Mouse (Mus musculus) Patski (cell line): ENCODE measurements around the gene Sept1. TPM values are rescaled to one million over a fixed set of nuclear protein-coding genes. Genes with fewer than 3 reads are reported as not detected.

ENCODE experiments used
- ATAC-seq: fragments of 100-300 bp; one replicate; pipeline ENCODE4 v1.8.0; 2021
- CTCF ChIA-PET: fragments of 350-600 bp; sonication (Branson Sonifier 250); formaldehyde crosslinking; loops from one replicate; lab custom pipeline; 2022; ENCODE audit warnings: inconsistent platforms; lab: Charles Lee
- POLR2A ChIA-PET: fragments of 350-600 bp; sonication (Branson Sonifier 250); formaldehyde crosslinking; loops from one replicate; lab custom pipeline; 2022; ENCODE audit warnings: antibody characterized with exemption, inconsistent platforms; lab: Charles Lee
- DNase-seq: peaks from one replicate; pipeline ENCODE4 v3.0.0-alpha.2; 2011; ENCODE audit warnings: low read depth, low spot score
- H3K27me3 ChIP-seq: fragments of 371-371 bp; one replicate; pipeline ENCODE4 v1.5.1; 2021
- CTCF ChIP-seq: fragments of 100-300 bp; IDR thresholded peaks from one replicate; pipeline ENCODE4 v1.5.1; 2021
- in situ Hi-C: fragments of 300-500 bp; cut with MboI; formaldehyde crosslinking; loops from 3 replicates; pipeline ENCODE4 v1.11.1; 2018; ENCODE audit warnings: low pct_unique_long_range_greater_than_20kb, mixed read lengths
- polyA plus RNA-seq: library from polyadenylated mRNA; unstranded; gene quantifications from one replicate; pipeline ENCODE4 v1.2.3, GENCODE M21; 2021

Sept1 gene
- polyA plus RNA-seq, 1 experiment from 2014 or later = 2.1 TPM

- no peak for ATAC-seq
- TF ChIP-seq CTCF = no peak
- ChIA-PET POLR2A (no interaction called here), CTCF (interaction anchor here (1.0 to 3.5 kb wide), 5 partner anchors 10 to 25 kb away, joined by 3 to 27 read pairs (median 5); no protein-coding TSS in a partner anchor)
- no peak for DNase-seq
- H3K27me3 ChIP-seq = no peaks in the 10 kb centered on the region
- in situ Hi-C loops = no loop called here
Measured at GRCm38 (mm10) chr7:127212432-127213250, 20.3 kb downstream of the Sept1 start.

GRCm38 (mm10) chr7:127211014-127211745 lies 21.8 kb downstream of the Sept1 start:
- ChIA-PET CTCF (interaction anchor here (2.3 kb wide), 1 partner anchor 18 kb away, joined by 8 read pairs; no protein-coding TSS in a partner anchor), POLR2A (no interaction called here)
- H3K27me3 ChIP-seq = no peaks in the 10 kb centered on the region
- no peak for TF ChIP-seq CTCF
- no peak for ATAC-seq
- in situ Hi-C loops = no loop called here
- no peak for DNase-seq

DNA sequence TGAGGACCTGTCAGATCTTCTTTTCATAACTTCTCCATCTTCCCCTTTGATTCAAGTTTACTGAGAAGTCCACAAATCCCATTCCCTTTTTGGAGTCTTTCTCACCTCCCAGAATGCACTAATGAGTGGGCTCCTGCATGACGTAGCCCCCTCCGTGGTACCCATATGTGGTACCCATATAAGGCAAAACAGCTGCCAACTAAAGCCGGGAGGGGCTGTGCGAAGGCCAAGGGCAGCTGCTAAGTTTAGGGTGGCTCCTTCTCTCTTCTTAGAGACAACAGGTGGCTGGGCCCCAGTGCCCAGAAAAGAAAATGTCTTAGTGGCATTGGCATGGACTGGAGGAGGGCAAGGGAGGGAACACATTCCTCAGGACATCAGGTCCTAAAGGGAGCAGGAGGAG lies 22.7 kb downstream of the Sept1 start:
- DNase-seq = no peak
- in situ Hi-C loops = no loop called here
- no peaks in the 10 kb centered on the region for H3K27me3 ChIP-seq
- TF ChIP-seq CTCF = no peak
- no peak for ATAC-seq
- POLR2A ChIA-PET = no interaction called here
- CTCF ChIA-PET = interaction anchor here (1.4 to 2.3 kb wide), 2 partner anchors 9 to 19 kb away, joined by 3 to 8 read pairs; no protein-coding TSS in a partner anchor

DNA sequence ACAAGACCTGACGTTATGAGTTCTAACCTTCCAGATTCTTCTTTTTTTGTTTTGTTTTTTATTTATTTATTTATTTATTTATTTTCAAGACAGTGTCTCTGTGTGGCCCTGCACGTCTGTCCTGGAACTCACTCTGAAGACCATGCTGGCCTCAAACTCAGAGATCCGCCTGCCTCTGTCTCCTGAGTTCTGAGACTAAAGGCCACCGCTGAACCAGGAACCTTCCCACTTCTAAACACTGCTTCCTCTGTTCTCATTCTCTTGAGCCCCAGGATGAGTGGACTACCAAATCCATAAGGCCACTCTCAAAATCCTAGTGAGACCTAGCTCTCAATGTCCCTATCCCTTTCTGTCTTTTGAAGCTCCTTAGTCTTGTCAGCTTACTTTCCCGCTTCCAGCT lies 23.1 kb downstream of the Sept1 start:
- no peaks in the 10 kb centered on the region for H3K27me3 ChIP-seq
- DNase-seq (no peak), ATAC-seq (no peak)
- in situ Hi-C loops = no loop called here
- POLR2A ChIA-PET = interaction anchor here (0.7 kb wide), 1 partner anchor 8 kb away, joined by 3 read pairs; no protein-coding TSS in a partner anchor
- CTCF ChIA-PET = interaction anchor here (1.4 kb wide), 1 partner anchor 9 kb away, joined by 3 read pairs; no protein-coding TSS in a partner anchor
- TF ChIP-seq CTCF = no peak

DNA sequence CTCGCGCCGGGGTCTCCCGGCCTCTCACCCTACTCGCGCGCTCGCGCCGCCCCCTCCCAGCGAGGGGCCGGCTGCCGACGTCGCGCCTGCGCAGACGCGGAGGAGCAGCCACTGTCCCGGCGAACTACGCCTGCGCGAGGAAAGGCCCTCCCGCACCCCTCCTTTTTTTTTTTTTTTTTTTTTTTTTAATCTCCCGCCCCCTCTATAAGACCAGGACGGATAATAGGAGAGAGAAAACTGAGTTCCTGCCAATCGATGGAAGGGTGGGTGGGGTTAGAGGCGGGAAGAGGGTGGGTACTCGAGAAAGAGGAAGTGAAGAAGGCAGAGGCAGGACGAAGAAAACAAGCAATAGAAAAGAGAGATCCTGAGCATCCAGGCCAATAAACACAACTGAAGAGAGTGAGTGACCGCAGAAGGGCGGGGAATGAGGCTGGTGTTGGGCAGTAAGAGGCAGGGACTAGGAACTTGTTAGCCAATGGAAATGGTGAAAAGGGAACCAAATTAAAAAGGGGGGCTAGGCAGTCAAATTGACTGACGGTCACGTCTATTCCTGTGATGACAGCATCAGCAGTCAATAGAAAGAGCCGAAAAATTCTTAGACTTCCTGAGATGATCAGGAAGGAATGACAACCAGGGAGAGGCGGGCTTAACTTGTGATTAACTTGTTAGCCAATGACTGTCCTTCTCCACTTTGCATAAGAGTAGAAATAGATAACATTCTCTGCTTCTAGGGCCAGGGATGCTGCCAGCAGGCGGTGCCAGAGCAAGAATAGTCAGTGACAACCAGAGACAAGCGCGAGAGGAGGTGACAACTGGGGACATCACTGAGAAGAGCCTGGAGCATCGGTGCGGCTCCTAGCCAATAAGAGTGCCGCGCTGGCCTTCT lies 24.1 kb downstream of the Sept1 start, which contains the start of gene Mylpf:
TSS of gene Mylpf (plus strand) at position 338 of the 886 bp plus-strand sequence.
- ATAC-seq = peak; percentile 92
- TF ChIP-seq CTCF = no peak
- DNase-seq = peak; percentile 98
- ChIA-PET CTCF (no interaction called here), POLR2A (interaction anchor here (0.6 to 0.7 kb wide), 2 partner anchors 9 to 310 kb away, joined by 3 read pairs; no protein-coding TSS in a partner anchor)
- H3K27me3 ChIP-seq = no peaks in the 10 kb centered on the region
- in situ Hi-C loops = no loop called here

DNA sequence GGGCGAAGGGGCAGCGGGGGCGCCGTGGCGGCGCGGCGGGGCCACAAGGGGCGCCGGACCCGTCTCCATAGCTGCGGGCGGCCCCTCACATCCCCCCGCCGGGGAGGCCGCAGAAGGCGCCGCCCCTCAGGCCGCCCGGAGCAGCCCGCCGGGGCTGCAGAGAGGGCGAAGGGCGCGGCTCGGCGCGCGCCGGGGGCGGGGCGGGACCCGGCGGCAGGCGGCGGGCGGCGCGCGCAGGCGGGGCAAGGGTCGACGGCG lies 24.7 kb downstream of the Sept1 start, which contains the start of gene Tbc1d10b:
TSS of gene Tbc1d10b (minus strand) at position 174 of the 258 bp plus-strand sequence.
- ATAC-seq (peak; percentile 25), DNase-seq (no peak)
- H3K27me3 ChIP-seq = no peaks in the 10 kb centered on the region
- no peak for TF ChIP-seq CTCF
- ChIA-PET POLR2A (no interaction called here), CTCF (no interaction called here)
- in situ Hi-C loops = no loop called here

DNA sequence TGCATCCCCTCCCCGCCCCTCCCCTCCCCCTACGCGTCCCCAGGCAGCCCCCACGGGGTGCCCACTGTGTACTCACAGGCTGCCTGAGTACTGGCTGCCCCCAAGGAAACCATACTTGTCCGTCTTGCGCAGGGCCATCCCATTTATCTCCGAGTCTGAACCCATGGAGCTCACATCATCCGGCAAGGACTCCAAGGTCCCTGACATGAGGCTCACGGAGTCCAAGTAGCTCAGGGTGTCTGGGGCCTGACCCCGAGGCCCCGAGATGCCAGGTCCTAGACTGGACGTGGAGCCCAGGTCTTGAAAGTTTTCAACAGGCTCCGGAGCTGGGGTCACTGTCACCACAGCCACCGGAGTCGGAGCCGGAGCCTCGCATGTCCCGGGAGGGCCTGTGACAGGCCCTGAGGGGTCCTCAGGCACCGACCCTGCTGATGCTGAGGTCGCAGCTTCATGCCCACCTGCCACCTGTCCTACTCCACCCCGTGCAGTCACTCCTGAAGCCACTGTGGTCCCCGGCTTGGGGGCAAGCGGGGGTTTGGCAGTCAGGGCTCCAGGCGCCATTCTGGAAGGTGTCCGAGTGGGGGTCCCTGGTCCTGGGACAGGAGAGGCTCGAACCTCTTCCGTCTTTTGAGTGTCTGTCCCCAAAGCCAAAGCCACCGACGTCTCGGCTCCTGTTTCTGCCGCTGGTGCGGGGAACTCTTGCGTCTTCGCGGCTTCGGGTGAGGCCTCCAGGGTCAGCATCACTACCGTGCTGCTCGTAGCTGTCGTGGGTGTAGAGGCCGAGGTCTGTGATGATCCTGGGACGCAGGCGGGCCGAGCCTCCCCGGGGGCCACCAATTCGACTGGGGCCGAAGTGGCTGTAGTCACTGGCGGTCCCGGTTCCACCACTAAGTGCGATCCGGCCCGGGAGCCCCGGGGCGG lies 25.3 kb downstream of the Sept1 start:
- DNase-seq = no peak
- ChIA-PET CTCF (no interaction called here), POLR2A (interaction anchor here (0.8 to 1.4 kb wide), 2 partner anchors 11 to 24 kb away, joined by 3 read pairs; no protein-coding TSS in a partner anchor)
- H3K27me3 ChIP-seq = no peaks in the 10 kb centered on the region
- no peak for TF ChIP-seq CTCF
- ATAC-seq = no peak
- in situ Hi-C loops = no loop called here

- ATAC-seq (no peak), DNase-seq (no peak)
- ChIA-PET POLR2A (interaction anchor here (1.4 kb wide), 1 partner anchor 12 kb away, joined by 3 read pairs; no protein-coding TSS in a partner anchor), CTCF (interaction anchor here (1.3 kb wide), 1 partner anchor 12 kb away, joined by 3 read pairs; no protein-coding TSS in a partner anchor)
- in situ Hi-C loops = no loop called here
- no peaks in the 10 kb centered on the region for H3K27me3 ChIP-seq
- TF ChIP-seq CTCF = no peak
Measured at GRCm38 (mm10) chr7:127206606-127207005, 26.3 kb downstream of the Sept1 start.

DNA sequence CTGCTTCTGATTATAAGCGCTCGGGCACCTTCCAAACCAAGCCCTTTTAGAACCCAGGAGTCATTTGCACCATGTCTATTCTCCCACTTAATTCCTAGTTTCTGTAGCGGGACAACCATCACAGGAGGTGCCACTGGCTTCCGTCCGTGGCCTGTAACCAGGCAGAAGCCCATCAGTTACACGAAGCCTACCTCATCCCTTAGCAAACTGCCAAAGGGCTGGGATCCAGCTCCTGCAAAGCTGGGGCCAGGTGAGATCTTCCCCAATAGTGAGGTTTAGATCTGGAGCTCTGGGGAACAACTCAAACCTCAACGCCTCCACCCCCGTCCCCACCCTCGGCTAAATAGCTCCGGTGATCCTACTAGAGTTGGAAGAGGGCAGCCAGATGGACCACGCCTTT lies 36.4 kb downstream of the Sept1 start:
- in situ Hi-C loops = no loop called here
- ChIA-PET CTCF (no interaction called here), POLR2A (no interaction called here)
- DNase-seq (no peak), ATAC-seq (no peak)
- no peaks in the 10 kb centered on the region for H3K27me3 ChIP-seq
- no peak for TF ChIP-seq CTCF
